Mouse (Mus musculus): ENCODE results near the gene Eif4g3. TPM values are rescaled to one million over a fixed set of nuclear protein-coding genes. Genes with fewer than 3 reads are reported as not detected.

Eif4g3 gene
- total and polyA plus RNA-seq, 3 experiments: 69.2 to 181 (median 133) TPM

DNA sequence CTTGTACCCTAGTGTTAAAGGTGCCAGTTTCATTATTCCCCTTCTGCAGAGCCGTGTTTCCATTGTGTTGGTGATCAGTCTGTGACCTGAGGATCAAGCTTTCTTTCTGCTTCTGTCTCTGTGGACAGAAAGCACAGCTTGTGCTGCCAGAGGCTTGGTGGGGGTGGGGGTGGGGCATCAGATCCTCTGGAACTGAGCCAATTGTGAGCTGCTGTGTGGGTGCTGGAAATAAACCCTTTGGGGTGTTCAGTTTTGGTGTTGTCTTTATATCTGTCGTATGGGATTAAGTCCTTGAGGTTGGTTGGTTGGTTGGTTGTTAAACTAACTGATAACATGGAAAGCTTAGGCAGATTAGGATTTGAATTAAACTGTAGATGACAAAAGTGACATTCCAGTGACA lies 171.0 kb downstream of the Eif4g3 start:
- DNase-seq: no peak

DNA sequence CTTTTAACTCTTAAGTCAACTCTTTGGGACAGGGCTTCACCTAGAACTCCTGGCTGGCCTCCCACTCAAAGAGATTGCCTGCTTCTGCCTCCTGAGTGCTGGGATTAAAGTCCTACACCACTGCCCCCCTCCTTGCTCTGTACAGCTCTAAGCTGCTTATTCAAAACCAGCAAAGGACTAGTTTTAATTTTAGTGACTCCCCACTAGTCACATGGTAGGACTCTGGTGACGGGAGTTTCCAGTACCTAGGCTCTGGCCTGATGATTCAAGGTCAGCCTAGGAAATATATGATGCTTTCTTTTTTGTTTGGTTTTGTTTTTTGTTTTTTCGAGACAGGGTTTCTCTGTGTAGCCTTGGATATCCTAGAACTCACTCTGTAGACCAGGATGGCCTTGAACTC lies 172.0 kb downstream of the Eif4g3 start:
- DNase-seq: no peak

DNA sequence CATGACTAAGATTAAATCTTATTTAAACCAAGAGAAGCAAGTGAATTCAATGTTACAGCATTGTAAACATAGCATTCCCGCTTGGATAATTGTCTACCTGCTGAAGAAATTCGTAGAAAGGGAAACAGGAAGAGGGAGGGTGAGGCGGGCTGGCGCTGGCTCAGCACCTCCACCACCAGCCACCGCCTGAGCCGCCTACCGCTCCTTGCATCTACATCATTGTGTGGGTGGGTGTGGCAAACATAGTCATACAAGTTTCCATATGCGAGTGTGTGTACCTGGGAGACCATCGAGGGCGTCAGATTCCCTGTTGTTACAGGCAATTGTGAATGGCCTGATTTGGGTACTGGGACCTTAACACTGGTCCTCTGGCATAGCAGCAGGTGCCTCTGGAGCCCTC lies 173.7 kb downstream of the Eif4g3 start:
- DNase-seq: no peak

DNA sequence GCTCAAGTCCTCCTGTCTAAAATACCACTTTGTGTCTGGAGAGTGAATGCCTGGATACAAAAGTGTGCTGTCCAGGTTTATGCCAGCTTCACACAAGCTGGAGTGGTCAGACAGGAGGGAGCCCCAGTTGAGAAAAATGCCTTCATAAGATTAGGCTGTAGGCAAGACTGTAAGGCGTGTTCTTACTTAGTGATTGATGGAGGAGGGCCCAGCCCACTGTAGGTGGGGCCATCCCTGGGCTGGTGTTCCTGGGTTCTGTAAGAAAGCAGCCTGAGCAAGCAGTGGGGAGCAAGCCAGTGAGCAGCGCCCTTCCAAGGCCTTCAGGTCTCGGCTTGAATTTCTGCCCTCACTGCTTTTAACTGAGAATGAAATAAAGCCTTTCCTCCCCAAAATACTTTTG lies 175.3 kb downstream of the Eif4g3 start:
- no peak for DNase-seq

DNA sequence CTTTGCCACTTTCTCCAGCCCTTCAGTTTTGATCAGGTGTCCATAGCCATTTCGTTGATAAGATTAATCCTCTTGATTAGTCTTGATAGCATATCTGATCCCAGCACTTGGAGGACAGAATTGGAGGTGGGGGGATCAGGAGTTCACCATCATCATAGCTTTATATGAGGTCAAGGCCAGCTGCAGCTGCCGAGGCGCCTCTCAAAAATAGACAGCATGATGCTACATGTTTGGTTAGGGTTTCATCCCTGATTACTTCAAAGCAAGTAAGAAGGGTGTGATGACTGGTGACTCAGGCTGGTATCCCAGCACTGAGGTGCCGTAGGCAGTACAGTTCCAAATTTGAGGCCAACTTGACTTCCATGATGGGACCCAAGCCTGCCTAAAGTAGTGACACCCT lies 176.6 kb downstream of the Eif4g3 start:
- no peak for DNase-seq

DNA sequence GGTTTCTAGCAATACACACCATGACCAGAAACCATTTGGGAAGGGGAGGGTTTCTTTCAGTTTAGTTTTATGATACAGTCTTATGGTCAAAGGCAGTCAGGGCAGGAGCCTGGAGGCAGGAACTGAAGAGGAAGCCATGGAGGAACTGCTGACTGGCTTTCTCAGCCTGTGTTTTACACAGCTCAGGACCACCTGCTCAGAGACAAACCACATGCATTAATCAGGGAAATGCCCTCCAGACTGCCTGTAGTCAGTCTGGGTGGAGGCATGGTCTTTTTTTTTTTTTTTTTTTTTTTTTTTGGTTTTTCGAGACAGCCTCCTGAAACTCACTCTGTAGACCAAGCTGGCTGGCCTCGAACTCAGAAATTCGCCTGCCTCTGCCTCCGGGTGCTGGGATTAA lies 179.9 kb downstream of the Eif4g3 start:
- DNase-seq: no peak

DNA sequence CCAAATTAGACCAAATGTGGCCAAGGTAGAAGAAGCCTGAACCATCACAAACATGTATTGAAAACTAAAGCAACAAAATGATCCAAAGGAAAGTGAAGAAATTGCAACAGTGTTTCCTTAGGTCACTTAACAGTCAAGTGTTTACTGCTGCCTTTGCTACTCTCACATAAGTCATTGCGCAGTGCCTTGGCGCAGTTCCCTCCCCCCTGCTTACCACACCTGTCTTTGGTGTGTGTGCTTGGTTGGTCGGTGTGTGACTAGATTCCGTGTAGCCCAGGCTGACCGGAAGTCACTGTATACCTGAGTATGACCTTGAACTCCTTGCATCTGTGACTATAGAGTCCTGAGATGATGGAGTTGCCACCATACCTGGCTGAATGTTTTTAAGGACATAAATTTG lies 186.6 kb downstream of the Eif4g3 start:
- DNase-seq: no peak

DNA sequence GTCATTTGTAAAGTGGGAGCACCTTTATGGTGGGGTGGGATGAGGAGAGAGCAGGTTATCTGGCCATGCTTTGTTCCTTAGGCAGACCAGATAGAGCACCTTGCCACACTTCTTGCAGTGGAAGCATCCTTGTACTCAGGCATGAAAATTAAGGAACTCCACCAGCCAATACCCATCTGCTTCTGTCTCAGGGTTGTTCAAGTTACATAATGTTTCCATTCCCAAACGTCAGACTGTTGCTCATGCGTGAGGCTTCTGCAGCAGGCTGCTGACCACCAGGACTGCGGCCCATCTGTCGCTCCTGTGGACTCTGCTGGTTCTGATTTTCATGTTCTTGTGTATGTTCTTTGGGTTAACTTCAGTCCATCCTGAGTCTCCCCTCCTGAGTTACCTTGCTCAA lies 187.9 kb downstream of the Eif4g3 start:
- DNase-seq: no peak

DNA sequence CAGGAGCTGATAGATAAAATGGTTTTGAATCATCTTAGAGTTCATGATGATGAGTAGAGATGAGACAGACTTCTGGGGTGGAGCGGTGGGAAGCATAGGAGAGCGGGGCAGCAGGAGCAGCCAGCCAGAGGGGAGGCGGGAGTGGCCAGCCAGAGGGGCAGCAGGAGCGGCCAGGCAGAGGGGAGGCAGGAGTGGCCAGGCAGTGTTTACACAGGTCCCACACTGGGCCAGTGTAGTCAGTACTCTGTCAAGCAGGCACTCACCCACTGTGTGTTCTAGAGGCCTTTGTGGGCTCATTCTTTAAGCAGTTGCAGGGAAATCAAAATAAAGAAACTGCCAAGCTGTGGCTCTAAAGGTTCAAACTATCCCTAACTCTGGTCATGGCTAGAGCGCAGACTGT lies 191.2 kb downstream of the Eif4g3 start:
- no peak for DNase-seq

DNA sequence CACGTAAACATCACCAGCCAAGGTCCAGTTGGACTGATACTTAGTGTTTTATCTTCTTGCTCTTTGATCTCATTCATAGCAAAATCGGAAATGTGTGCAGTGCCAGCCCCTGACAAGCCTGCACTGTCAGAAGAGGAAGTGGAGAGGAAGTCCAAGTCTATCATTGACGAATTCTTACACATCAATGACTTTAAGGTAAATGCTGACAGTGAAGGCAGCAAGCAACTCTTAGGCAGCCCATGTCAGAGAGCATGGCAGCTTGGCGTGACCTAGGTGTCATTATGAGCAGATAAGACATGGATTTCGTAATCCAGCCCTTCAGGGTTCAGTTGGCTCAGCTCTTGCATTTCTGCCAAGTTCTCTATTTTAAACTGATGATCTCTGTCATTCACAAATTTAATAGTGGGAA lies 191.8 kb downstream of the Eif4g3 start:
- peak; percentile 60 for DNase-seq

DNA sequence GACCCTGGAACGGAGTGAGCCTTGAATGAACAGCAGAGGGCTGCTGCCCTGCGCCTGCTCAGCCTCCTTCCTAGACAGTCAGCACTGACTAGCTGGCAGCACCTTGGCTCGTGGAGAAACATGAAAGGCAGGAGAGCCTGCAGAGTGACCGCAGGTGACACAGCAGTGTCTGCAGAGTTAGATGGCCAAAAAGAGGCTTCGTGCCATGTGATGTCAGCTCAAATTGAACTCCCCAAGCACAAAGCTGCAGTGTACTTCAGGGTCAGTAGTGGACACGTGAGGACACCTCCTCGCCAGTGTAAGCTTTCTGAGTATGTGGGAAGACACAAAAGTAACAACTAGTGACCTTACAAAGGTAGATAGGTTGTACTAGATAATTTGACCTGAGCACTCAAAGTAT lies 193.1 kb downstream of the Eif4g3 start:
- no peak for DNase-seq

DNA sequence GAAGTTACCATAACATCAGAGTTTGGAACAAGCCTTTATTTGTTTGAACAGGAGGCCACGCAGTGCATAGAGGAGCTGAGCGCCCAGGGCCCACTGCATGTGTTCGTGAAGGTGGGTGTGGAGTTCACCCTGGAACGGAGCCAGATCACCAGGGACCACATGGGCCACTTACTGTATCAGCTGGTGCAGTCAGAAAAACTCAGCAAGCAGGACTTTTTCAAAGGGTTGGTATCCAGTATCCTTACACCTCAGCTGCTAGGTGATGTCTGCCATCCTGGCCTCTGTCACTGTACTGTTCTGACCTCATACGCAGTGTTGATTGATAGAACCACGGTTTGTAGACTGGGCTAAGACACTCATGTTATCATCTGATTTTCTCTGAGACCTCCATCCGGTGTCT lies 195.2 kb downstream of the Eif4g3 start:
- DNase-seq: no peak

DNA sequence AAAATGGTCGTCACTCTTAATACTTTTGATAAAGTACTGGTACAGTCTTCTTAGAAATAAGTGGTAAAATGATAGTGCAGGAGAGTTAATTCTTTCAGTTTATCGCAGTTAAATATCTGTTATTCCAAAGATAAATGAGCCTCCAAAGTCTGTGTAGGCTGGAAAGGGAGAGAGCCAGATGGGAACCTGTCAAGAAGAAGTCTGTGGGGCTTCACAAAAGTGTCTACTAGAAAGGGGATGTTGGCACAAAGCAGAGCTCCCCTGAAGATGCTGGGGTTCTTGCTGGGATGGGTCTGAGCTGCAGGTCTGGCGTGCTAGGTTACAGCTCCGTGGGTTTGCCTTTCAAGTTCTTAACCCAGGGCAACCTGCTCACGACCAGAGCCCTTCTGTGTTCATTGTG lies 199.7 kb downstream of the Eif4g3 start:
- no peak for DNase-seq

DNA sequence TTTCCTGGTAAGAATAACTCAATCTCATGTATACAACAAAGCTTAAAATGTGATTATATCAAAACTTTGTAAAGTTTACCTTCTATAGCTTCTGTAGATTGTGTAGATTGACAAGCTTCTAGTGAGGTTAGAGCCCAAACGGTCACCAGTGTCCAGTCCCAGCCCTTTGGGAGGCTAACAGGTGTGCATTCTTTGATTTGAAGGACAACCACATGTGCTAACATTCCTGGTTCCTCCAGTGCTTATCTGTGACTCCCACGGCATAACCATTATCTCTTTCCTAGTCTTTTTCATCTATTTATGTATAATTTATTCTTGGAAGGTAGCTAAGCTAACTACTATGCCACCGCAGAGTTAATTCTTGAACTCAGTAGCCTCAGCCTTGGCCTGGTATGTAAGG lies 207.9 kb downstream of the Eif4g3 start:
- DNase-seq: no peak

DNA sequence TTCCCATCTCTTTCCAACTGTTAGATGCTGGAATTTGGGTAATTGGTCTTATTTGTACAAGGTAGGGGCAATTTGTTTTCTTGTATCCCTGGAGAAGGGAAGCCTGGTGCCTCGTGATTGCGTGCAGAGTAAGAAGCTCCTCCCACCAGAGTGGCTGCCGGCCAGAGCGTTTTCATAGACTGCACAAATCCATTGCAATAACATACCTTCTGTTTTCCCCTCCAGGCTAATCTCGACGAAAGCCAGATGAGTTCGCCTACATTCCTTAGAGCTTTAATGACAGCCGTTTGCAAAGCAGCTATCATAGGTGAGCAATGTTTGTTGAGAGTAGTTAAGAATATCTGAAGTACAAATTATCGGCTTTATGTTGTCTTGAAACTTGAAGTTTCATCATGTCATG lies 208.9 kb downstream of the Eif4g3 start:
- no peak for DNase-seq

DNA sequence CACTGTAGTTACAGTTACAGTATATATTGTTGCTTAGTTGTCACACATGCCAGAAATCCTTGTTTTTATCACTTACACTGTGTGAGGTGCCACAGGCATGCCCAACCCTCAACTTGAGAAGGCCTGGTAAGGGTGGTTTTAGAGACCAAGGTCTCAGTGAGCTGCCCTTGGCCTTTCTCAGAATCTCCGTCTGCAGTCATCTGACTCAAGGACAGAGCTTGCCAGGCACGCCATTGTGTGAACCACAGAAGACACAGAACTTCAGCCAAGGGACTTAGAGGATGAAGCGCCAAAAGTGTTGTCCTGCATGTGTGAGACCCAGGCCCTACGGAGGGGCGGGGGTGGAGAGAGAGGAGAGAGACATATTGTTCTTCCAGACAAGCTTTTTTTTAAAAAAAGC lies 217.3 kb downstream of the Eif4g3 start:
- DNase-seq: peak; percentile 86

DNA sequence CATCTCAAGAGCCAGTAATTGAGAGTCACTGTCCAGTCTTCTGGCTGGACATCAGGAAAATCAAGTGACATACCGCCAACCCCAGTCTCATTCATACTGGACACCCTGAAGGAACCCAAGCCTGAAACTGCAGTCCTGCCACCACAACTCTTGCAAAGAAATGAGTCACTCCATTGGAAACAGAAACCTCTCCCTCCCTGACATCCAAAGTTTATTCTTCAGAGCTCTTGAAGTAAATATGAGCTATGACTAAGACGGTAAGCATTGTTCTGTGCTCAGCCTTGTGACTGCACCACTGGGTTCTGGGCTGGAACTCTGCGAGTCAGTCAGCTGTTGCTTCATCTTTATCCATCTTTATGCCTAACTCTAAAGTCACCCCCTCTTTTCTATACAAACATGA lies 221.0 kb downstream of the Eif4g3 start:
- peak; percentile 48 for DNase-seq

DNA sequence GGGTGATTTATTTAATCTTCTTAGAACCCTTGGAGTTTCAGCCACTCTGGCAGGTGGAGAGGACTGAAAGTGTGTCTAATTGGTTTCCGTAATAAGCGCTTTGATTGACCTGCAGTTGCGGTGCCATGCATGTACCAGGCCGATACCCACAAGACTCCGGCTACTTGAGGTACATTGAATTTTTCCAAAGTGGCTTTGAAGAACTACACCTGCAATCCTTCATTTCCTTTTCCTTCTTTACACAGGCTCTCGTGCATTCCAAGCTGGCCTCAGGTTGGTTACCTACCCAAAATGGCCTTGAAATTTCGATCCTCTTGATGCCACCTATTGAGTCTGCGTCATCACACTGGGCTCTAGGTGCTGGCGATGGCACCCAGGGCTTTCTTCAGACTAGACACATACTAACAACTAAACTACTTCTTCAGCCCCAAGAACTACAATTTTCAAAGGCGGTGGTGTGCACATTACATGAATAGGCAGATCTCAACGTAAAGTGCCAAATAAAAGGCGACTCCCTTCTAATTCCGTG lies 222.9 kb downstream of the Eif4g3 start:
- DNase-seq: no peak

DNA sequence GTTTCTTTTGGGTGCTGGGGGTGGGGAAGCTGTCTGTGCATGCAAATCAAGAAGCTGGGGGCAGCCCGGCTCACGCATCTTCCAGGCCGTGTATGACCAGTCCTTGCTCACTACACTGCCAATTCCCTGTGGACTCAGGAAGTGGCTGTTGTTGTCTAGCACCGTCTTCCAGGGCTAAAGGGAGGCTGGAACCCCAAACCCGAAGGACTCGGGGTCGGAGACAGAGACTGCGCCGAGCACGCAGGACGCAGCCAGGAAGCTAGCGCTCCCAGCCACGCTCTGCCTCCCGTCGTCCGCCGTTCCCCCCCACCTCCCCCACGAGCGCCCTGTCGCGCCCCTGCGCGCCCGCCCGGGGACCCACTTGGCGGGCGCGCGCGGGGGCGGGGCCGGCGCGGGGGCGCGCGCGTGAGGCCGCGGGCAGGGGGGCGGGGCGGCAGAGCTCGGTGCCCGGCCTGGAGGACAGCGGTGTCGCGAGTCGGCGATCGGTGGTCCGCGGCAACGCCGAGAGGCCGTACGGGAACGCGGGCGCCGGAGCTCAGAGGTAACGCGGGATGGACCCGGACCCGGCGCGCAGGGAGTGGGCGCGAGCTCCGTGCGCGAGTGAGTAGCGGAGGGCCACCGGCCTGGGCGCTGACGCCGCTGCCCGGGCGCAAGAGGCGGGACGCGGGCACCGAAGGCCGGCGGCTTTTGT lies 223.5 kb downstream of the Eif4g3 start, which contains the start of gene Hp1bp3:
Gene Hp1bp3 (plus strand): TSS at position 97 of the 691 bp plus-strand sequence.
- DNase-seq: peak; percentile 90

DNA sequence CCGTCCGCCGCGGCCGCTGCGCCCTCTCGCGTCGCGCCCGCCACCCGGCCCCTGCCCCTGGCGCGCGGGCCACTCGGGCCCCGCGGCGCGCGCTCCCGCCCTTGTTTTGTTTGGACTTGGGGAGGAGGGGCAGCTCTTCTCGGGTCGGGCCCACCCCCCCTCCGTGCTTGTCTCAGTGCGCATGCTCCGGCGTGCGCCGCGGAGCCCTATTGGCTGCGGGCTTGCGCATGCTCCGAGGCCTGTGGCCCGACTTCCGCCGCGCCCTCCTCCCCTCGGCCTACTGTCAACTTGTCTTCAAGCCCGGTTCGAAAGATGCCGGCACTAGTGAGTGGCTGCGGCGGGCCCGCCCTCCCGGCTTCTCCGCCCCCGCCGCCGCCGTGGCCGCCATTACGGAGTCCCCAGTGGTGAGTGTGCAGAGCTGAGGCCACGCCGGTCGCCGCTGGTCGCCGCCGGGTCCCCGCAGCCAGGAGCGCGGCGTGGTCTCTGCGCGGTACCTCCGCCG lies 224.1 kb downstream of the Eif4g3 start:
- DNase-seq: peak; percentile 99

DNA sequence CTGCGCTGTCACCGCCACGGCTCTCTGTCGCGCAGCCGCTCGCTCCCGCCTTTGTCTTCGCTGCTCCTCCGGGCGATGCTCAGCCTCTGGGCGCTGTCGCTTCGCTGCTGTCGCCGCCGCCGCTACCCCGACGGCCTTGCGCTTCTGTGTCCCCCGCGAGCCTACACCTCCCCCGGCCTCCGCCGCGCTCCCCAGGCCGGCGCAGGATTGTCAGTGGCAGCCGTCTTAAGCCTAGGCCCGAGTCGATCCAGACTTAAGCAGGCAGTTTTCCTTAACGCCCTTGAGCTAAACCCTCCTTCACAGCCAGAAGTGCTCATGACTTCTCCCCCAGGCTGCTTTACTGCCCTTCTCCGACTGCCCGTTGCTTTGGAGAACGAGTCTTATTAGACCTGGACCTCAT lies 224.6 kb downstream of the Eif4g3 start:
- DNase-seq: peak; percentile 60

DNA sequence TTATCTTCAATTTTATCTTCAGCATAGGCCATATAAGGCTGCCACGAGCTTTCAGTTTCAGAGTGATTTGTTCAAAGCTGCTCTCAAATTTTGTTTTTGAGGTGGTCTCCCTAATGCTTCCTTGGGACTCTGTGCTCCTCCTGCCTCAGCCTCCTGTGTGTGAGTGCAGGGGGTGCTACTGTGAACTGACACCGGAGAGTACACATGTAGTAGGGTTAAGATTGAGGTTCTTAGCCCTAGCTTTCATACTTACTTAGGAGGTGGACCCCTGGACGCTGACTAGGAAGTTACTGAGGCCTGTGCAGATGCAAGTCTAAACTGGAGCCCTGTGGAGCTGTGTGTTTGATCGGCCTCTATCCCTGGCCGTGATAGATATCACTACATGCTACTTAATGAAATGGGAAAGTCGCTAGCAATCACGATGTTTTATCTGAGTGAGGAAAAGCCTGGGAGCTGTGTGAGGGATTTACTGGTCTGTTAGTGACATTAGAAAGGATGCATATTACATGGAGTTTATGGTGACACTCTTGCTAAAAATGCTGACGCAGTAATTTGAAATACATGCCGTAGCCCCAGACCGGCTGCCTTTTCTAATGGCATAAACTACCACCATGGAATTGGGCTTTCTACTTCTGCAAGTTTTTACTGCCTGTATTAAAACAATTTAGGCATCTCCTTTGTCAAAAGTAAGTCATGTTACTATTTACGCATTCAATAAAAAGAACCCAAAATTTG lies 225.3 kb downstream of the Eif4g3 start:
- DNase-seq: no peak

DNA sequence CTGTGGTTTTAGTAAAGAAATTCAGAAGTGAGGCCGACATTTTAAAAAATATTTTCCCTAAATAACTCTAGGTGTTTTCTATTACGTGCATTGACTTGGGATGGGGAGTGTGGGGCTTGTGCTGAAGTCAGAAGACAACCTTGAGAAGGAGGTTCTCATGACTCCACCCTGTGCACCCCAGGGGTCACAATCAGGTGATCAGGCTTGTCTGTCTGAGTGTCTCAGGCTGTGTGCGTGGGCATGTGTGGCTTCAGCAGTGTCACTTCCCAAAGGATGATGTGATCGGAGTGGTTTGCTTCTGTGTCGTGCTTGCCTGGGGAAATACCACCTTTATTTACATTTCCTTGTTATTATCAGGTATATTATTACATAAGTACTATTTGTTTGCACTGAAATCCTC lies 226.5 kb downstream of the Eif4g3 start:
- no peak for DNase-seq

Data from adrenal gland, adult 2 months (tissue).